Mouse (Mus musculus) midbrain, embryonic 14.5 days (tissue): ENCODE data around the gene Csf2. TPM values are rescaled to one million over a fixed set of nuclear protein-coding genes. Genes with fewer than 3 reads are reported as not detected.
"Not testable (repeated sequence)": the region's sequence is repeated elsewhere in the genome, so short reads cannot be mapped to it uniquely, and the experiment has no call there.

ENCODE experiments used
- ATAC-seq: fragments of 200-750 bp; cut with Nextera tagmentation; 2 replicates; pipeline ENCODE4 v1.8.0; 2017; ENCODE audit warnings: moderate number of reproducible peaks, moderate library complexity; ENCODE audit not compliant: low FRiP score, low TSS enrichment
- DNase-seq: peaks from one replicate; pipeline ENCODE4 v3.0.0-alpha.2; 2015
- H3K27ac ChIP-seq: fragments of 300-500 bp; sonication (generic); replicated peaks from 2 replicates; pipeline ENCODE4 v1.5.1; 2014; ENCODE audit warnings: mild to moderate bottlenecking, low read depth, low read length, moderate library complexity
- H3K27me3 ChIP-seq: fragments of 300-500 bp; sonication (generic); 2 replicates; pipeline ENCODE4 v1.6.1; 2014; ENCODE audit warnings: low read length, control low read depth, mixed read lengths; ENCODE audit not compliant: control insufficient read depth, insufficient read depth
- H3K36me3 ChIP-seq: fragments of 300-500 bp; sonication (generic); 2 replicates; pipeline ENCODE4 v1.6.1; 2014; ENCODE audit warnings: low read length, control low read depth; ENCODE audit not compliant: control insufficient read depth, insufficient read depth
- H3K4me1 ChIP-seq: fragments of 300-500 bp; sonication (generic); 2 replicates; pipeline ENCODE4 v1.6.1; 2014; ENCODE audit warnings: mild to moderate bottlenecking, antibody characterized with exemption, low read length, control low read depth; ENCODE audit not compliant: control insufficient read depth, insufficient read depth
- H3K4me2 ChIP-seq: fragments of 300-500 bp; sonication (generic); 2 replicates; pipeline ENCODE4 v1.6.1; 2014; ENCODE audit warnings: mild to moderate bottlenecking, low read length, moderate library complexity
- H3K4me3 ChIP-seq: fragments of 300-500 bp; sonication (generic); replicated peaks from 2 replicates; pipeline ENCODE4 v1.5.1; 2014; ENCODE audit warnings: low read depth, low read length
- H3K9ac ChIP-seq: fragments of 300-500 bp; sonication (generic); replicated peaks from 2 replicates; pipeline ENCODE4 v1.6.1; 2014; ENCODE audit warnings: mild to moderate bottlenecking, low read length, moderate library complexity
- H3K9me3 ChIP-seq: fragments of 300-500 bp; sonication (generic); 2 replicates; pipeline ENCODE4 v1.6.1; 2016; ENCODE audit warnings: low read length, control low read depth, mixed read lengths; ENCODE audit not compliant: control insufficient read depth
- WGBS: fragments of 180-500 bp; shearing (Covaris S2); extraction: QIAGEN DNeasy Blood & Tissue Kit; methylation state at CpG from one replicate; pipeline ENCODE4 v1.1.7; 2014; 5-methylcytosine and 5-hydroxymethylcytosine counted together
- polyA plus RNA-seq: library from polyadenylated mRNA; unstranded; fragments of >200 nt; fragmentation: Nextera tagmentation; extraction: Ambion mirVana; gene quantifications from 2 replicates; pipeline ENCODE4 v1.2.1, GENCODE M21; 2014

Csf2 gene
- polyA plus RNA-seq = not detected in 2 replicates

DNA sequence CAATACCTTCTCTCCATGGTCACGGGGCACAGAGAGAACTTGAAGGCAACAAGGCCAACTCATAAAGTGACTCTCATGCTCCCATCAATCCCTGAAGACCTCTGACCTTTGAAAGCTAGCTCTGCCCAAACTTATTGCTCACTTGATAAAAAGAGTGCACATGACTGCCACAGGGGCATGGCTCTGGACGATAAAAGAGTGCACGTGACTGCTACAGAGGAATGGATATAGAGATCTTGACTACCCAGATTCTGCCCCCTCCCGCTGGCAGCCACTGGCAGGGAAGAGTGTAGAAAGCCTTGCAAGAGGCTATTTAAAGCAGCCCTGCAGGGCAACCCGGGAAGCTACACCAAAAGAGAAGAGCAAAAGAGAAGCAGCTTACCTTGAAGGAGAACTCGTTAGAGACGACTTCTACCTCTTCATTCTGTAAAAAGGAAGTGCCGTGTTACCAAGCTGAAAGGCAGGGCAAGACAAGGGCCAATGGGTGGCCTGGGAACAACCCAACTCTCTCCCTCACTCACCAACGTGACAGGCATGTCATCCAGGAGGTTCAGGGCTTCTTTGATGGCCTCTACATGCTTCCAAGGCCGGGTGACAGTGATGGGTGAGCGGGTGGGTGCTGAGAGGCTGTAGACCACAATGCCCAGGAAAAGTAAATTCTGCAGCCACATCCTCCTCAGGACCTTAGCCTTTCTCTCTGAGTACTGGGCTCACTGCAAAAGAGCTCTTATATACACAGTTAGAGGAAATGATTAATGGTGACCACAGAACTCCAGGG, at the start of gene Csf2:
TSS of gene Csf2 (minus strand) at position 728 of the 778 bp plus-strand sequence.
- no peak within 1 kb of the TSS for H3K4me2 ChIP-seq
- no peaks in the 10 kb centered on the region for H3K27me3 ChIP-seq
- H3K9ac ChIP-seq = no peak within 1 kb of the TSS
- no peak for DNase-seq
- no peaks in the 10 kb centered on the region for H3K4me1 ChIP-seq
- H3K9me3 ChIP-seq = no peaks in the 10 kb centered on the region
- 69% methylated on average over 11 of the region's 11 CpGs for WGBS
- ATAC-seq = no peak
- H3K27ac ChIP-seq = no peak within 1 kb of the TSS
- H3K4me3 ChIP-seq = no peak within 1 kb of the TSS
- no peaks in the 10 kb centered on the region for H3K36me3 ChIP-seq

GRCm38 (mm10) chr11:54298777-54299176, 49.3 kb upstream of the Csf2 start:
- H3K27me3 ChIP-seq = no peaks in the 10 kb centered on the region
- no peak overlapping the region for H3K4me3 ChIP-seq
- H3K4me2 ChIP-seq = no peak overlapping the region
- no peak for DNase-seq
- H3K27ac ChIP-seq = no peak overlapping the region
- no peaks in the 10 kb centered on the region for H3K9me3 ChIP-seq
- H3K36me3 ChIP-seq = no peaks in the 10 kb centered on the region
- peaks cover 10% of the 10 kb centered on the region for H3K4me1 ChIP-seq
- H3K9ac ChIP-seq = no peak overlapping the region
- ATAC-seq = no peak

- H3K4me2 ChIP-seq, H3K36me3 ChIP-seq, ATAC-seq, H3K4me3 ChIP-seq, H3K27me3 ChIP-seq, H3K4me1 ChIP-seq, DNase-seq, H3K27ac ChIP-seq, H3K9me3 ChIP-seq, H3K9ac ChIP-seq: not testable (repeated sequence)
- 84% methylated on average over 2 of the region's 2 CpGs for WGBS
Observed at GRCm38 (mm10) chr11:54297471-54297870, 48.0 kb upstream of the Csf2 start.

GRCm38 (mm10) chr11:54296734-54297133, 47.3 kb upstream of the Csf2 start:
- H3K9me3 ChIP-seq = no peaks in the 10 kb centered on the region
- no peak overlapping the region for H3K9ac ChIP-seq
- no peaks in the 10 kb centered on the region for H3K27me3 ChIP-seq
- DNase-seq = no peak
- H3K4me3 ChIP-seq = no peak overlapping the region
- no peaks in the 10 kb centered on the region for H3K4me1 ChIP-seq
- no peak for ATAC-seq
- H3K36me3 ChIP-seq = no peaks in the 10 kb centered on the region
- WGBS = 93% methylated on average over 1 of the region's 1 CpGs
- no peak overlapping the region for H3K27ac ChIP-seq
- no peak overlapping the region for H3K4me2 ChIP-seq

GRCm38 (mm10) chr11:54295971-54296370, 46.5 kb upstream of the Csf2 start:
- Histone ChIP-seq H3K27ac (no peak overlapping the region), H3K9ac (no peak overlapping the region), H3K4me3 (no peak overlapping the region), H3K27me3 (no peaks in the 10 kb centered on the region), H3K4me2 (no peak overlapping the region), H3K9me3 (no peaks in the 10 kb centered on the region), H3K36me3 (no peaks in the 10 kb centered on the region), H3K4me1 (no peaks in the 10 kb centered on the region)
- 81% methylated on average over 4 of the region's 4 CpGs for WGBS
- DNase-seq = no peak
- ATAC-seq = no peak

GRCm38 (mm10) chr11:54293980-54294807, 44.7 kb upstream of the Csf2 start:
- Histone ChIP-seq H3K27me3 (no peaks in the 10 kb centered on the region), H3K4me2 (no peak overlapping the region), H3K4me3 (no peak overlapping the region), H3K36me3 (no peaks in the 10 kb centered on the region), H3K27ac (no peak overlapping the region), H3K4me1 (no peaks in the 10 kb centered on the region), H3K9ac (no peak overlapping the region), H3K9me3 (no peaks in the 10 kb centered on the region)
- DNase-seq (no peak), ATAC-seq (no peak)
- 84% methylated on average over 12 of the region's 12 CpGs for WGBS

- no peaks in the 10 kb centered on the region for H3K9me3 ChIP-seq
- H3K27me3 ChIP-seq = no peaks in the 10 kb centered on the region
- H3K4me1 ChIP-seq = no peaks in the 10 kb centered on the region
- DNase-seq (no peak), ATAC-seq (no peak)
- no peak overlapping the region for H3K9ac ChIP-seq
- WGBS = 91% methylated on average over 2 of the region's 2 CpGs
- H3K4me3 ChIP-seq = no peak overlapping the region
- no peaks in the 10 kb centered on the region for H3K36me3 ChIP-seq
- H3K27ac ChIP-seq = no peak overlapping the region
- no peak overlapping the region for H3K4me2 ChIP-seq
Observed at GRCm38 (mm10) chr11:54292163-54292562, 42.7 kb upstream of the Csf2 start.

DNA sequence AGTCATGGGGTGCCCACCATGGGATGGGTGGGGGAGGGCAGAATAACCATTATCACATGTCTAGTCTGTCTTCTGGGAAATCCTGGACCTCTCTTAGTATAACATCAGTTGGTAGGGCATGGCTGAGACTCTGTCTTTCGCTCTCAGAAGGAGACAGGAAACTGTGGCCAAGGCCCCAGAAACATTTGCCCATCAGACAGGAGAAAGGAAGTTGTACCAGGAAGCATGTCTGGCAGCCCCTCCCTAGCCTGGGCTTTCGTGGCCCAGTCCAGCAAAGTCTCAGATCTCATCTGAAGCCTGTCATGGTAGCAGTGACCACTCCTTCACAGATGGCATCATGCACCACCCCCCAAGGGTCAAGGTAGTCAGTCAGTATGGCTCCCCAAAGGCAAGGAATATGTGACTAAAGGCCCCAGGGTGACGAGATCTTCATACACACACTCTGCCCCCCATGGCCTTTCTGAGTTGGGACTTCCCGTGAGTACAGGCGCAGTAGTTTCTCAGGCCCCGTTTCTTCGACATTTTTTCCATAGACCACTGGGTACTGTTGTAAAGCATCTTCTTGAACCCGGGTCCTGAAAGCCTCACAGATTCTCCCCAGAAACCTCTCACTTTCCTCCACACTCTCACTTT, 38.5 kb upstream of the Csf2 start:
- Histone ChIP-seq H3K4me1 (no peaks in the 10 kb centered on the region), H3K9me3 (no peaks in the 10 kb centered on the region), H3K9ac (no peak overlapping the region), H3K27me3 (no peaks in the 10 kb centered on the region), H3K4me2 (no peak overlapping the region), H3K36me3 (no peaks in the 10 kb centered on the region), H3K4me3 (no peak overlapping the region), H3K27ac (no peak overlapping the region)
- DNase-seq (no peak), ATAC-seq (no peak)
- WGBS = 89% methylated on average over 8 of the region's 8 CpGs
